Mouse (Mus musculus): ENCODE data around the gene Phf1. TPM values are rescaled to one million over a fixed set of nuclear protein-coding genes. Genes with fewer than 3 reads are reported as not detected.

Phf1 gene
- total RNA-seq, 2 experiments from 2014 or later: 5.1 to 8.1 TPM

DNA sequence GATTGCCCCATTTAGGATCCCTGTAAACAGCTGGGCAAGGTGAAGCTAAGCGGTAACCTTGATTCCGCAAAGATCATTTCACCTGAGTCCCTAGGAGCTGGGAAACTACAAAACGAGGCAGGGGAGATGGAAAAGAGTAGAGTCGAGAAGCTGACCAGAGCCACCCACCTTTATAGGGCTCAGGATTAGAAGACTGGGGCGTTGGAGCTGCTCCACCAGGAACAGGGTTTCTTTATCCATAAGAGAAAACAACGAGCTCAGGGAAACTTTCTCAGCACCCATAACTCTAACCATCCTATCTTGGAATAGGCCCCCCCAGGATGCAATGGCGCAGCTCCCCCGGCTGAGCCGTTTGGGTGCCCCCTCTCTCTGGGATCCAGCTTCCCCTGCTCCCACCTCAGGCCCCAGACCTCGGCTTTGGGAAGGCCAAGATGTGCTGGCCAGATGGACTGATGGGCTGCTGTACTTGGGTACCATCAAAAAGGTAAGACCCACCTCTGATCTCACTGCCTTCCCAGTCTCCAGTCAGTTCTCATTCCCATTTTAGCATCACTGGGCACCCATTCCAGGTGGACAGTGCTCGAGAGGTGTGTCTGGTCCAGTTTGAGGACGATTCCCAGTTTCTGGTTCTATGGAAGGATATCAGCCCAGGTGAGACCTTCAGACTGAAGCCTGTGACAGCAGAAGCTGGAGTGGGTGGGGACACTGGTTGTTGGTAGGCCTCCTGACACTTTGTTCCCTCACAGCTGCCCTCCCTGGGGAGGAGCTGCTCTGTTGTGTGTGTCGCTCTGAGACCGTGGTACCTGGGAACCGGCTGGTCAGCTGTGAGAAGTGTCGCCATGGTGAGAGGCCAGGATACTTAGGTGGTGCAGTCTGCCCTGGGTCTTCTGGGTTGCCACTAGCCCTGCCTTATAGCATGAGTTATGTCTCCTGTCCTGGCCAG, 1.3 kb downstream of the Phf1 start:
- DNase-seq: no peak

DNA sequence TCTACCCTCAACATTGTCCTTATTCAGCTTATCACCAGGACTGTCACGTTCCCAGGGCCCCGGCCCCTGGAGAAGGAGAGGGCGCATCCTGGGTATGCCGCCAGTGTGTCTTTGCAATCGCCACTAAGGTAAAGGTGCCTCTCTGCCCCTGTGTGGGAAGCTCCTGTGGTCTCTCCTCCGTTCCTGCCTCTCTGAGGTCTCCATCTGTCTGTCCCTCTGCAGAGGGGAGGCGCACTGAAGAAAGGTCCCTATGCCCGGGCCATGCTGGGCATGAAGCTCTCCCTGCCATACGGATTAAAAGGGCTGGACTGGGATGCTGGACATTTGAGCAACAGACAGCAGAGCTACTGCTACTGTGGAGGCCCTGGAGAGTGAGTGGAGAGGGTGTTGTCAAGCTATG, 2.2 kb downstream of the Phf1 start:
- no peak for DNase-seq

GRCm38 (mm10) chr17:26936453-26936852, 3.6 kb downstream of the Phf1 start:
- DNase-seq: no peak

DNA sequence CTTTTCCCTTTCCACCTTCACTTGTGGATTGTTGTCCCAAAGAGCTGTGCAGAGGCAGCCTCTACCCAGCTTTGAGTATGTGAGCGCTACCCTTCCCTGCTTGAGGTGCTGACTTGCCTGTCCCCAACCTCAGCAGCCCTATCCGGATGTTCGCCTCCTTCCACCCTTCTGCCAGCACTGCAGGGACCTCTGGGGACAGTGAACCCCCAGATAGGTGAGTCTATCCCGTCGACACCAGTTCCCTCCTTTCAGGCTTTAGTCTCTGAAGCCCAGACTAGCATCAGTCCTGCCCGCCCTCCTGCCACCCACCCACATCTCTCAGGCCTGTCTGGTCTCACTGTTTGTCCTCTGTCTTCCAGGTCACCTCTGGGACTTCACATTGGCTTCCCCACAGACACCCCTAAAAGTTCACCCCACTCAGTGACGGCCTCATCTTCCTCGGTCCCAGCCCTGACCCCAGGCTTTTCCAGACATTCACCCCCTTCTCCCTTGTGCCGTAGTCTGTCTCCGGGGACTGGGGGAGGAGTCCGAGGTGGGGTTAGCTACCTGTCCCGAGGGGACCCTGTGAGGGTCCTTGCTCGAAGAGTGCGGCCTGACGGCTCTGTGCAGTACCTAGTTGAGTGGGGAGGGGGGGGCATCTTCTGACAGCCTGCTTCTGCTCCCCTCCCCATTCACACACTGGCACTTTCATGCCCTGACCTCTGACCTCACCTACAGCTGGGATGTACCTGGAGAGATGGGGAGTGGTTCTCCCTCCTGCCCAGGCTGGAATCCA, 4.3 kb downstream of the Phf1 start:
- no peak for DNase-seq

- DNase-seq: no peak
Measured at GRCm38 (mm10) chr17:26937883-26938695, 5.2 kb downstream of the Phf1 start.

DNA sequence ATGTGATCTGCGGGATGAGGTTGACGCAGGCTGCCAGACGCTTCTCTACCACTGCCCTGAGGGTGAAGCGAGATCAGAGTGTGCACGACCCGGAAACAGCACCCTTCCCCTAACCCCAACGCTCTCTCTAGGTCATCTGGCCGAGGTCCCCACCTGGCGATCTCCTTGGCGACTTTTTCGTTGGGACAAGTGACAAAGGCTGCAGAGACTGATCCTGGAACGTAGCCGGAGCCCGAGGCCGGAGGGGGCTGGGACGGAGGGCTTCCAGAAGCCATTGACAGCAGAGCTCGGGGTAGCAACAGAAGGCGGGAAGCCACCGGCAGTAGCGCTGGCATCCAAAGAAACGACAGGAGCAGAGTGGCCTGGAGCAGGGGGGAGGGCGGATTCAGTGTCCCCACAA, 5.9 kb downstream of the Phf1 start:
- DNase-seq: no peak

- peak; percentile 98 for DNase-seq
Measured at GRCm38 (mm10) chr17:26939178-26939972, 6.5 kb downstream of the Phf1 start, which contains the start of gene Cuta. TSS of gene Cuta (minus strand) at chr17:26939569.

GRCm38 (mm10) chr17:26939973-26940300, 7.1 kb downstream of the Phf1 start:
- no peak for DNase-seq

DNA sequence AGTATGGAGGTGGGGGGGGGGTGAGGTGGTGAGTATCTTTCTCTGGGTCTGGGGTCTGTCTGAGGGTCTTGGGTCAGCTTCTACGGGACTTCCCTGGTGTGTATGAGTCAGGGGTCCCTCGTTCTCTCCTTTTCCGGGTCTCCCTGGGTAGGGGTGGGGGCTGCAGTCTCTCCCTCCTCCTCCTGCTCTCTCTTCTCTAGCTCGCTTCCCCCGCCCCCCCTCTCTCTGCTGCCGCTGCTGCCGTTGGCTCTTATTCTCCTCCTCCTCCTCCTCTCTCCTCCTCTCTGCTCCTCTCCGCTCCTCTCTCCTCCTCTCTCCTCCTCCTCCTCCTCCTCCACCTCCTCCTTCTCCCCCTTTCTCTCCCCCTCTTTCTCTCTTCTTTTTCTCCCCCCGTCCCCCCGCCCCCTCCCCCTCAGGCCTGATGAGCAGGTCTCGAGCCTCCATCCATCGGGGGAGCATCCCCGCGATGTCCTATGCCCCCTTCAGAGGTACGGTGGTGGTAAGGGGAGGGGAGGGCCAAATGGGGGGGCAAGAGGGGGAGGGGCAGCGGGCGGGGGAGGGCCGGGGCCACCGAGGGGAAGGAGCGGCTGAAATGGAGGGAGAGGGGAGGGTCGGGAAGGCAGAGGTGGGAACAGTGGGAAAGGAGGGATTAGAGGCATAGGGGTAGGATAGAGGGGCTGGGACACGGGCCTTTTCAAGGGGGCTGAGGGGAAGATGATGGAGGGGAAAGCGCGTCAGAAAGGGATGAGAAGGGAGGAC, 8.4 kb downstream of the Phf1 start, which contains the start of gene Syngap1:
TSS of gene Syngap1 (plus strand) at position 223 of the 759 bp plus-strand sequence.
- DNase-seq: peak; percentile 51

GRCm38 (mm10) chr17:26941841-26942570, 9.2 kb downstream of the Phf1 start:
- no peak for DNase-seq

DNA sequence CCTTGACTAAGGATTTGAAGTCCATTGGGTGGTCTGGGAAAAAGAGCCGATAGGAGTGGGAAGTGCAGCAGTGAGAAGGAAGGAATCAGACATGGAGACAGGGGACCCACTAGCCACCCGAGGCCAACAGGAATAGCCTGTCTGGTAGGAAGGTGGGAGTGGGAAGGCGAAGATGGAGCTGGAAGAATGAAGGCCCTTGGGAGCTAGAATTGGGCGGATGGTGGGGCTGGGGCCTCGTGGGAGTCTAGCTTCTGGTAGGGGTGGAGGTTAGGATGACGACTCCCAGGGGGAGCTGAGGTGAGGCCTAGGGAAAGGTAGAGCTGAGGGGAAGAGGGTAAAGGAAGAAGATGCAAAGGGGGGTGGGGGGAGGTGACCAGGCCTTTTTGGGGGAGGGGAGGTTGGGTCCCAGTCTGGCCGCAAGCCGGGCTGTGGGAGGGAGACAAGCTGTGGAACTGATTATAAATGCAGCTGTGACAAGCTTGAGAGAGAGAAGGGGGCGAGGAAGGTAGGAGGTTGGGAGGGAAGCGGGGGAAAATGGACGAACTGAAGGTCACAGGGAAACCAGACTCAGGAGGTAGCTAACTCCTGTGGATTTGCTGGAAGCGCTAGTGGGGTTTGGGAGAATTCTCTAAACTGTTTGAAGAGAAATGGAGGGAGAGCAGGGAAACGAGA, 13.1 kb downstream of the Phf1 start:
- DNase-seq: no peak

GRCm38 (mm10) chr17:26946567-26946966, 13.7 kb downstream of the Phf1 start:
- DNase-seq: peak; percentile 84

DNA sequence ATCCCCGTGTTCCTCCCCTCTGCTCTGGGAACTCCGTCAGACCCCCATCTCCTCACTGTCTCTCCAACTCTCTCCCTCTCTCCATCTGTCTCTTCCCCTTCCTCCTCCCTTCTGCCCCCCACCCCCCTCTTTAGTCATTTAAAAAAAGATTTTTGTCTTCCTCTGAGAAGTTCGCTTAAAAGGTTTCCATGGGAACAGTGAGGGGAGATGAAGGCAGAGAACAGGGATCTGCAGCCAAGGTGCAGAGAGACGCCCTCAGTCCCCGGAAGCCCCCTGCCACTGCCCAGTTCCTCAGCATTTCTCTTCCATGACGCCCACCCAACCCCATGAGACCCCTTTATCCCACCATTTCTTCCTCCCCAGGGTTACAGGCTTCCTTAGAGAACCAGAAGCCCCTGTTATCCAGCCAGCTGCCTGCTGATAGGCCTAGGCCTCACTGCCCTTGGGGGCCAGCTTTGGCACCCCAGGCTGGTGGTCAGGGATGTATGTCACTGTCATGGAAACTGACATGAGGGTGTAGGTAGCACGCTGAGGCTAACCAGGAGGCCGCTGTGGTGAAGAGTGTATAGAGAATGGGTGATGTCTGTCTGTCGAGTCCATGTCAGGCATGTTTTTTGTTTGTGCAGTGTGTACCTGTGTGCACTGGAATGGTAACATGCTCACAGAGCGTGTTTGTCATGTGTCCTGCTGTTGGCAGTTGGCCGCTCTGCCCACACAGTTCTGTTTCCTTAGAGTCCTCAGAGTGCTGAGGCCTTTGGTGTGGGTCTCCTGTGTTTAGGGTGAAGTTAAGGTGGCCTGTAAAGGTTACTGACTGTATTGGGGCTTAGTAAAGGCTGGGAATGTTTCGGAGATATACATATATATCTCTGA, 14.6 kb downstream of the Phf1 start:
- no peak for DNase-seq

- DNase-seq: peak; percentile 63
Measured at GRCm38 (mm10) chr17:26948316-26949050, 15.6 kb downstream of the Phf1 start.

DNA sequence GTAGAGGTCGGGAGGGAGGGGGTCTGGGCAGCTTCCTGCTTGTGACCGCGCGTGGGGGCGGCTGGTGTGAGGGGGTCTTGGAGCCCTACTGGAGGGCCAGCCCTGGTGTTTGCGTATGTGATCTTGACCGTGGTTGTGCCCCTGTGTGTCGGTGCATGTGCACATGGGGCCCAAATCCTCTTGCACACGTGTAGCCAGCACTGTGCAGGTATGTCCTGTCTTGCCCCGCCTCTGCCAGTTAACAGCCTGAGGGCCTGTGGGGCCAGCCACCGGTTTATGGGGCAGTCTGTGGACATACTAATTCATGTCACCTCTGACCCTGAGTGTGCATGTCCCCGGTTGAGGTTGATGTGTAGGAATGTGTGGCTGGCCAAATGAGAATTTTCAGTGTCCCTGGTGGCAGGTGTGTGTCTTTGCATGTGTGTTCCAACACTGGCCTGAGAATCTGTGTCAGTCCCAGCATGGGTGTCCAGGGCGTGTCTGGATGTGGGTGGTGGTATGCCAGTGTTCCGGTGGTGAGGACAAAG, 16.3 kb downstream of the Phf1 start:
- DNase-seq: no peak

DNA sequence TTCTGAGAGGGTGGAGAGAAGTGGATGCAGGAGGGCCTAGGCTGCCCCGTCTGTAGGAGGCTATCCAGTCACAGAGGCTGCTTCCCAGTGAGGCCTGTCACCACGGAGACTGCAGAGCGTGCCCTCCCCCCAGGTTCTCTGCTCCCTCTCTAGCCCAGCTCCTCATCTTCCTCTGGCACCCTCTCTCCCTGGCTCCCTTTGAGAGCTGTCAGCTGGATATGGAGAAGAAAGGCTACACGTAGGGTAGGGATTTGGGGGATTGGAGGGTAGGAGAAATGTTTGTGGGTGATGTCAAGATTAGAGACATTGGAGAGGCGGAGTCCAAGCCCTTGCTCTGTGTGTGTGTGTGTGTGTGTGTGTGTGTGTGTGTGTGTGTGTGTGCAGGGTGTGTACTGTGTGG, 17.0 kb downstream of the Phf1 start:
- no peak for DNase-seq

GRCm38 (mm10) chr17:26950560-26951288, 17.9 kb downstream of the Phf1 start:
- DNase-seq: no peak

Measured in gastrocnemius, postnatal 10 days (tissue).